Mouse (Mus musculus) natural killer cell, adult 2 months (primary cell): Measurements from ENCODE around the gene Hs3st3a1.

Experiments
- DNase-seq, 2 experiments: peaks; one replicate each; pipeline ENCODE4 v3.0.0; 2022; ENCODE audit warnings: low spot score in 2 of 2

Hs3st3a1 gene

GRCm38 (mm10) chr11:64489587-64490433 is 54.7 kb downstream of the Hs3st3a1 start:
- no peak for DNase-seq

- no peak for DNase-seq
These were observed 59.3 kb downstream of the Hs3st3a1 start for GRCm38 (mm10) chr11:64494448-64494847.

- DNase-seq: no peak
These were observed 60.8 kb downstream of the Hs3st3a1 start for GRCm38 (mm10) chr11:64495935-64496334.

GRCm38 (mm10) chr11:64496677-64497076 is 61.5 kb downstream of the Hs3st3a1 start:
- no peak for DNase-seq

GRCm38 (mm10) chr11:64500536-64501112 is 65.5 kb downstream of the Hs3st3a1 start:
- no peak for DNase-seq

GRCm38 (mm10) chr11:64503040-64503439 is 67.9 kb downstream of the Hs3st3a1 start:
- no peak for DNase-seq

- no peak for DNase-seq
These were observed 70.8 kb downstream of the Hs3st3a1 start for GRCm38 (mm10) chr11:64505924-64506323.

GRCm38 (mm10) chr11:64507024-64507423 is 71.9 kb downstream of the Hs3st3a1 start:
- no peak for DNase-seq

GRCm38 (mm10) chr11:64509106-64509505 is 74.0 kb downstream of the Hs3st3a1 start:
- no peak for DNase-seq

- no peak for DNase-seq
These were observed 77.2 kb downstream of the Hs3st3a1 start for GRCm38 (mm10) chr11:64512301-64512700.

- DNase-seq: no peak
These were observed 78.3 kb downstream of the Hs3st3a1 start for GRCm38 (mm10) chr11:64513419-64513818.

- DNase-seq: no peak
These were observed 81.8 kb downstream of the Hs3st3a1 start for GRCm38 (mm10) chr11:64516712-64517589.

GRCm38 (mm10) chr11:64518146-64518841 is 83.2 kb downstream of the Hs3st3a1 start:
- no peak for DNase-seq

GRCm38 (mm10) chr11:64523993-64524570 is 89.0 kb downstream of the Hs3st3a1 start:
- no peak for DNase-seq

GRCm38 (mm10) chr11:64537230-64537629 is 102.1 kb downstream of the Hs3st3a1 start:
- no peak for DNase-seq

- DNase-seq: no peak
These were observed 106.7 kb downstream of the Hs3st3a1 start for GRCm38 (mm10) chr11:64541866-64542265.

- no peak for DNase-seq
These were observed 107.2 kb downstream of the Hs3st3a1 start for GRCm38 (mm10) chr11:64542335-64542734.

GRCm38 (mm10) chr11:64543181-64543641 is 108.1 kb downstream of the Hs3st3a1 start:
- DNase-seq: no peak

GRCm38 (mm10) chr11:64544236-64544635 is 109.1 kb downstream of the Hs3st3a1 start:
- no peak for DNase-seq

GRCm38 (mm10) chr11:64549380-64549779 is 114.2 kb downstream of the Hs3st3a1 start:
- no peak for DNase-seq

- DNase-seq: no peak
These were observed 114.8 kb downstream of the Hs3st3a1 start for GRCm38 (mm10) chr11:64549955-64550354.
